Mouse (Mus musculus) CH12.LX (cell line): ENCODE measurements around the gene Calr. TPM values are rescaled to one million over a fixed set of nuclear protein-coding genes. Genes with fewer than 3 reads are reported as not detected.

Source experiments
- DNase-seq: peaks from one replicate; pipeline ENCODE4 v3.0.0-alpha.2; 2013; ENCODE audit errors: extremely low read depth
- H3K27ac ChIP-seq: 2 replicates; pipeline ENCODE4 v1.5.1; 2012; ENCODE audit warnings: low read depth, mild to moderate bottlenecking, control low read depth, moderate library complexity; ENCODE audit not compliant: insufficient read depth
- H3K27me3 ChIP-seq: replicated peaks from 2 replicates; pipeline ENCODE3; 2012; ENCODE audit warnings: inconsistent platforms
- H3K36me3 ChIP-seq, 2 experiments: replicated peaks in 1 of 2; 2 replicates each; pipeline versions ENCODE3 to v1.6.1; 2012; ENCODE audit warnings: inconsistent platforms in 1 of 2, low read length in 1 of 2, mild to moderate bottlenecking in 1 of 2, mixed read lengths in 1 of 2, moderate library complexity in 1 of 2; ENCODE audit not compliant: control insufficient read depth in 1 of 2, insufficient read depth in 1 of 2
- H3K4me1 ChIP-seq, 2 experiments: 2 replicates each; pipeline ENCODE4 v1.6.1; 2012; ENCODE audit warnings: inconsistent platforms in 1 of 2, moderate library complexity in 1 of 2; ENCODE audit not compliant: insufficient read depth in 2 of 2, control insufficient read depth in 1 of 2
- H3K4me2 ChIP-seq: 2 replicates; pipeline ENCODE4 v1.6.1; 2012; ENCODE audit warnings: low read depth, mild to moderate bottlenecking, control low read depth; ENCODE audit not compliant: poor library complexity, insufficient read depth, severe bottlenecking
- H3K4me3 ChIP-seq, 3 experiments: fragments of 150-350 bp in 1 of 3; sonication (generic) in 1 of 3; replicated peaks in 1 of 3; 2 replicates each; pipeline versions ENCODE3 to v1.5.1; 2011 to 2012; ENCODE audit warnings: low read depth in 2 of 3, low read length in 2 of 3, mild to moderate bottlenecking in 2 of 3, moderate library complexity in 2 of 3, control low read depth in 1 of 3, improper control_type of control experiment in 1 of 3, inconsistent platforms in 1 of 3, mixed read lengths in 1 of 3; ENCODE audit not compliant: poor library complexity in 1 of 3
- H3K79me2 ChIP-seq: replicated peaks from 2 replicates; pipeline ENCODE4 v1.6.1; 2012; ENCODE audit warnings: mild to moderate bottlenecking, moderate library complexity; ENCODE audit not compliant: control insufficient read depth, poor library complexity, insufficient read depth, severe bottlenecking; ENCODE audit errors: extremely low read depth
- H3K9ac ChIP-seq: 2 replicates; pipeline ENCODE4 v1.6.1; 2012; ENCODE audit warnings: low read depth, mild to moderate bottlenecking, control low read depth, moderate library complexity; ENCODE audit not compliant: insufficient read depth
- H3K9me3 ChIP-seq: replicated peaks from 2 replicates; pipeline ENCODE3; 2012; ENCODE audit warnings: low read length, inconsistent platforms, mixed read lengths
- CTCF ChIP-seq, 2 experiments: IDR thresholded peaks in 1 of 2; conservative IDR thresholded peaks in 1 of 2; 2 replicates each; pipeline ENCODE4 v1.5.1; 2011 to 2012; ENCODE audit warnings: low read depth in 2 of 2, low read length in 2 of 2, improper control_type of control experiment in 1 of 2, inconsistent platforms in 1 of 2, mild to moderate bottlenecking in 1 of 2, moderate library complexity in 1 of 2
- EP300 ChIP-seq: IDR thresholded peaks from 2 replicates; pipeline ENCODE4 v1.6.1; 2011; ENCODE audit warnings: low read length, improper control_type of control experiment
- GABPA ChIP-seq: IDR thresholded peaks from 2 replicates; pipeline ENCODE4 v1.6.1; 2012; ENCODE audit warnings: low read depth, low read length, improper control_type of control experiment, inconsistent platforms; ENCODE audit not compliant: insufficient replicate concordance
- HCFC1 ChIP-seq: IDR thresholded peaks from 2 replicates; pipeline ENCODE4 v1.6.1; 2012; ENCODE audit warnings: low read depth, mild to moderate bottlenecking, inconsistent platforms, low read length, improper control_type of control experiment
- KAT2A ChIP-seq: IDR thresholded peaks from 2 replicates; pipeline ENCODE4 v1.6.1; 2012; ENCODE audit warnings: low read length, improper control_type of control experiment, inconsistent platforms; ENCODE audit not compliant: insufficient replicate concordance
- MAX ChIP-seq: IDR thresholded peaks from 2 replicates; pipeline ENCODE4 v1.6.1; 2011; ENCODE audit warnings: low read length, improper control_type of control experiment
- MXI1 ChIP-seq: IDR thresholded peaks from 2 replicates; pipeline ENCODE4 v1.6.1; 2011; ENCODE audit warnings: mild to moderate bottlenecking, low read depth, low read length, improper control_type of control experiment
- NELFE ChIP-seq: IDR thresholded peaks from 2 replicates; pipeline ENCODE4 v1.6.1; 2011; ENCODE audit warnings: low read depth, low read length, improper control_type of control experiment
- NRF1 ChIP-seq: IDR thresholded peaks from 2 replicates; pipeline ENCODE4 v1.6.1; 2014; ENCODE audit warnings: low read depth, mild to moderate bottlenecking, inconsistent platforms, low read length, improper control_type of control experiment, moderate library complexity
- RCOR1 ChIP-seq: conservative IDR thresholded peaks from 2 replicates; pipeline ENCODE4 v1.6.1; 2012; ENCODE audit warnings: low read depth, mild to moderate bottlenecking, inconsistent platforms, low read length, improper control_type of control experiment
- TBP ChIP-seq: conservative IDR thresholded peaks from 2 replicates; pipeline ENCODE4 v1.6.1; 2011; ENCODE audit warnings: low read depth, low read length, improper control_type of control experiment
- UBTF ChIP-seq: IDR thresholded peaks from 2 replicates; pipeline ENCODE4 v1.6.1; 2012; ENCODE audit warnings: low read depth, mild to moderate bottlenecking, inconsistent platforms, low read length, improper control_type of control experiment, moderate library complexity
- ZC3H11A ChIP-seq: IDR thresholded peaks from 2 replicates; pipeline ENCODE4 v1.6.1; 2012; ENCODE audit warnings: low read depth, mild to moderate bottlenecking, inconsistent platforms, low read length, improper control_type of control experiment
- ZMIZ1 ChIP-seq: IDR thresholded peaks from 2 replicates; pipeline ENCODE4 v1.6.1; 2012; ENCODE audit warnings: low read depth, mild to moderate bottlenecking, inconsistent platforms, low read length, improper control_type of control experiment
- ZNF384 ChIP-seq: IDR thresholded peaks from 2 replicates; pipeline ENCODE4 v1.6.1; 2012; ENCODE audit warnings: low read depth, low read length, improper control_type of control experiment, inconsistent platforms
- dilution Hi-C: fragments of 300-500 bp; cut with MboI; formaldehyde crosslinking; loops from 2 replicates; pipeline ENCODE4 v1.14.3; 2020; ENCODE audit warnings: low sequenced_read_pairs; ENCODE audit not compliant: extremely low pct_unique_long_range_greater_than_20kb, extremely low pct_ligation_motif_present
- in situ Hi-C: fragments of 300-500 bp; cut with MboI; formaldehyde crosslinking; loops from 3 replicates; pipeline ENCODE4 v1.14.3; 2019; ENCODE audit warnings: low sequenced_read_pairs, low pct_ligation_motif_present, low pct_unique_long_range_greater_than_20kb, mixed read lengths
- polyA plus RNA-seq: library from polyadenylated mRNA; unstranded; fragments of >175 nt; gene quantifications from 2 replicates; pipeline ENCODE4 v1.2.1, GENCODE M21; 2012; ENCODE audit warnings: low read depth; ENCODE audit not compliant: insufficient read length
- total RNA-seq, 2 experiments: library from RNA; depleted of rRNA; stranded (reverse); fragments of 300-350 nt in 1 of 2; fragments of >200 nt in 1 of 2; gene quantifications; 2 replicates each; pipeline ENCODE4 v1.2.3; 2012 to 2014

Gene Calr
- total and polyA plus RNA-seq, 3 experiments = 395 to 1,181 (median 627) TPM

- in situ Hi-C loops (loop anchor here (5.0 kb wide), 1 partner anchor 43 kb away; no protein-coding TSS in a partner anchor), dilution Hi-C loops (no loop called here)
- H3K27me3 ChIP-seq = no peaks in the 10 kb centered on the region
- H3K4me2 ChIP-seq = peak overlapping the region; percentile 64
- no peak for DNase-seq
- H3K4me1 ChIP-seq = peaks cover 13 to 46% of the 10 kb centered on the region in 2 experiments
- H3K27ac ChIP-seq = no peak overlapping the region
- TF ChIP-seq MXI1 = no peak
- TF ChIP-seq CTCF (conservative IDR thresholded peaks at IDR 0.05 in 1 of 2, IDR thresholded peaks at IDR 0.05 in 1 of 2; ENCODE audit: low read depth in 2 of 2, low read length in 2 of 2) = no peak
- TF ChIP-seq TBP = no peak
- TF ChIP-seq ZMIZ1 = no peak
- TF ChIP-seq ZC3H11A = no peak
- TF ChIP-seq KAT2A = no peak
- no peak for TF ChIP-seq ZNF384
- no peak for TF ChIP-seq GABPA
- no peak for TF ChIP-seq NRF1
- TF ChIP-seq EP300 = no peak
- TF ChIP-seq RCOR1 = no peak
- no peak for TF ChIP-seq UBTF
- peaks cover 41 to 49% of the 10 kb centered on the region in 2 experiments for H3K36me3 ChIP-seq
- peak overlapping the region; percentile 5 to 89 (median 80) for H3K4me3 ChIP-seq
- peak overlapping the region; percentile 85; the same call in 1 of the 2 replicates for H3K9ac ChIP-seq
- no peaks in the 10 kb centered on the region for H3K9me3 ChIP-seq
- peaks cover 39% of the 10 kb centered on the region for H3K79me2 ChIP-seq
Observed at GRCm38 (mm10) chr8:84844397-84845070, 2.2 kb downstream of the Calr start.

DNA sequence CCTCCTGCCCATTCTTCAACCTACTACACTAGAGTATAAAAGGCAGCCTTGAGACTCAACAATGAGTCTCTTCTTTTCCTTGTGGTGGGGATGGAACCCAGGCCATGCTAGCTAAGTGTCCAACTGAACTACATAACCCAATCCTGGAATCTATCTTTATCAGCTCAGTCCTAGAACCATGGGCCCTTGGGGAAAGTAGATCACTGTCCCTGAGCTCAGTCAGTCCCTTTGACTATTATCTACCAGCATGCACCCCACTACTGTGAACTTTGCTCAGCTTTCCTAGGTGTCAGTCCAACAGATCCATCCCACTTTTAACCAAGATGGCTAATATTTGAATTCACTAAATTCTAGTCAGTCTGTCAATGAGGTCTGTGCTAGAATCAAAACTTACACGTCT, 5.2 kb downstream of the Calr start:
- dilution Hi-C loops = no loop called here
- TF ChIP-seq HCFC1 (no peak), NELFE (no peak), MAX (no peak), EP300 (no peak)
- Histone ChIP-seq H3K9me3 (no peaks in the 10 kb centered on the region), H3K4me2 (no peak overlapping the region), H3K27me3 (no peaks in the 10 kb centered on the region), H3K4me3 (no peak overlapping the region), H3K27ac (peak overlapping the region; percentile 25; the same call in 1 of the 2 replicates), H3K9ac (no peak overlapping the region), H3K4me1 (peaks cover 12 to 68% of the 10 kb centered on the region in 2 experiments), H3K36me3 (peaks cover 62 to 76% of the 10 kb centered on the region in 2 experiments), H3K79me2 (peaks cover 45% of the 10 kb centered on the region)
- in situ Hi-C loops = no loop called here
- DNase-seq = no peak
